Mouse (Mus musculus) embryo, embryonic 11.5 days (tissue): ENCODE results near the gene Fryl.
"Not testable (repeated sequence)": the region's sequence is repeated elsewhere in the genome, so short reads cannot be mapped to it uniquely, and the experiment has no call there.

Source experiments
- DNase-seq: peaks from one replicate; pipeline ENCODE4 v3.0.0-alpha.2; 2012; ENCODE audit warnings: low read depth, low spot score

Gene Fryl

DNA sequence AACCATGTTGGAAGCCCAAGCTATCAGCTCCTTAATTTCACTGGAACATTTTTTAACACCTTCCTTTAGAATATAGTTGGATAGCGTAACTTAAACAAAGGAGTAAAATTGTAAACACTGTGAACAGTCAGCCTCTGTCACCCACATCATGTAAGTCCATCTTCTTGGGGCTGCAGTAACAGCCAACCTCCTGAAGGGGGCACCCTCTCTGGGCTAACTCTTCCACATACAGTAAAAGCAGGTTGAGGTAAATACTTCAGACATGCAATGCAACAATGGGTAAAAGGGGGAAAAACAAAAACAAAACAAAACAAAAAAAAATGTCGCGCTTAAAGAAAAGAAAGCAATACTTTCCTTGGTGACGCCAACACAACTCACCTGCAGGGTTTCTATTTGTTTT is 141.5 kb downstream of the Fryl start:
- no peak for DNase-seq

DNA sequence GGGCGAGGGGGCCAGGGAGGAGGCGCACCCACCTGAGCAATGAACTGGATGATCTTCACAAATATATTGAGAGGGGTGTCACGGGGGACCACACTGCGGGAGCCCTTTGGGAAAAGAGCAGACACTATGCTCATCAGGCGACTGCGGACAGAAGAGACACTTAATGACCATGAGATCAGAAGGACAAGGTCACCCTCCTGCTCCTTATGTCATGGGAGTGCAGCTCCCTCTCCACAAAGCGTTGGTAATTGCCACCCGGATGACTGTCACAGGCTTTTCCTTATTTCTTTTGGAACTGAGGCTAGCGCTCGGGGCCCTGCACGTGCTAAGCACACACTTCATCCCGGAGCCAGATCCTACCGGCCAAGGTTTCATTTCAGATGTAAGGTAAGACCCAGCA is 144.1 kb downstream of the Fryl start:
- DNase-seq: no peak

DNA sequence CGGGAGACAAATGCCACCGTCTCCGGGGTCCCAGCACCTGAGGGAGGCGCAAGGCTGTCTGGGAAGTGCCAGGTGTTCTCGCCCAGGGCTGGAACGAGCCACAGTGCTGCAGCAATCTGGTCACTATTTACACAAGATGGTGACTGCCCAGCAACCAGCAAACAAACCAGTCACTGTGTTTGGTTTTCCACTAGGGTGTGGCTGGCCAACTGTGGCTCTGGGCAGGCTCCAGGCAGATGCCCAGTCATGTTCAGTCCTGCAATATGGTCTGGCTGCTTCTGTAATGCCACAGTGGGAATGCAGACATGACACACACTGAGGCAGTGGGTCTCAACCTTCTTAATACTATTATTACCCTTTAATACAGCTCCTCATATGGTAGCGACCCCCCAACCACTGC is 152.8 kb downstream of the Fryl start:
- no peak for DNase-seq

DNA sequence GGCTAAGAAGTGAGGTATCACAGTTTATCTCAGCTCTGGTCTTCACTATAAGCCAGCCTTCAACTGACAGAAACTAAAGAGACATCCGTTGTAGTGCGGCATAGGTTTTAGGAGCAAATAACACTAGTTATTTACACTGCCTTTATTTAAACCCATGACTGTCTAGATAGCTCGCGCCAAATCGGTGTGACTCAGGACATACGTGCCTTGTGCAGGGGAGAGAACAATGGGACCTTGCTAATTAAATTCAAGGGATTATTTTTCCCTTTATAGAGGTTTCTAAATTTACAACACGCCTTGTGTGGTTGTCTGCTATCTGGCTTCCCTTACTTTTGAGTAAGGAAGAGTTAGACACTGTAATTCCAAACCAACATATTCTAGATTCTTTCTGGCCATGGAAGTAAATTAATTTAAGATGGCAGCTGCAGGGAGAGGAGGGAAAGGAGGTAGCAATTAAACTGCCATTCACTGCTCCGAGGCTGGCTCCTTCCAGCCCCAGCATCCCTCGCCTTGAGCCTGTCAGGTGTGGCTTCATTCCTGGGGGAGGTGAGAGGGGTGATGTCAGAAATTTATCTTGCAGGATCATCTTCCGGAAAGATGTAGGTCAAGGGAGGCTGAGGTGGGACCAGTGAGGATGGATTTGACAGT is 154.0 kb downstream of the Fryl start:
- no peak for DNase-seq

DNA sequence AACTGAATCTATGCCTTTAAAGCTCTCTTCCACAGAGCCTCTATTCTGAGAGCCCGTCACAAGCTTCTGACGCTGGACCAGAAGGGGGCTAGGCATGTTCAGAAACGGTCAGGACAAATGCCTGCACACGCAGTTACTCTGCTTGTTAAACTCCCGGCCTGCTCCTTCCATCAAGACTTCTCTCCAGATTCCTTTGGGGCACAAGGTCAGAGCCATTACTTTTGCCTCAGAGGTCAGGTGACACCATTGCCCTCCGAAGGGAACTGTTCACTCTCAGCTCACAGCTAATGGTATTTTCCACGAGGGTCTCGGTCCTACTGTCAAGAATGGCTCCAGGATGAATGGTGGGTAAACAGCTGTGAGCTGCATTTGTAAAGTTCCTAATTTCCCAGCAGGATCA is 164.2 kb downstream of the Fryl start:
- DNase-seq: peak; percentile 14

DNA sequence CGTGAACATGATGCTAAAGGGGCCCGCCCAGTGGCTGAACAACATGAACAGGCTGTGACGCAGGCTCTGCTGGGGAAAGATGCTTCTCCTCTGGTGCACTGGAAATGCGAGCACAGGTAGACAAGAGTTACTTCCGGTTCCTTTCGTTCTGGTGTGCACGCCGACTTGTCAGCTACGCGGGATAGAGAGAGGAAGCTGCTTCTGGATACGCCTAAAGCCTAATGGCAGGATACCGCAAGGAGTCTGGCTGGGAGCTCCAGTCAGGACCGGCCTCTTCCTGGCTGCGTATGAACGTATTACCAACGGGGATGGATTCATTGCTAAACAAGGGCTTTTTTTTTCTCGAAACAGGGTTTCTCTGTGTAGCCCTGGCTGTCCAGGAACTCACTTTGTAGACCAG is 167.3 kb downstream of the Fryl start:
- no peak for DNase-seq

DNA sequence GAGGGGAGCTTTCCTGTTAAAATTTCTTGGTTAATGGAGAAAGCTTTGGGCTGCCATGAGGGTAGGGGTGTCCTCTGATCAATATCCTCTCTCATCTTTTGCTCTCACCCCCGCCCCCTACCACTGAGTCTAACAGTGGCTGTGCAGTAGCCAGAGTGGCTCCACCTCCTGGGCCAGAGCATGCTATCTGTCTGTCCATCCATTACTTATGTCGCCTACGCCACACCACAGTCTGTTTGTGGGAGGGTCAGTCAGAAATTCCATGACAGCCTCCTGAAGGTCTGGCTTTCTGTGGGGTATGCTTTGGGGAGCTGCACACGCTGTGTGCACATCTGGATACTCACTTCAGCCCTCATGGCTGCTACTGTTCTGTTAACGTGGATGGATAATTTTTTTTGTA is 174.9 kb downstream of the Fryl start:
- no peak for DNase-seq

DNA sequence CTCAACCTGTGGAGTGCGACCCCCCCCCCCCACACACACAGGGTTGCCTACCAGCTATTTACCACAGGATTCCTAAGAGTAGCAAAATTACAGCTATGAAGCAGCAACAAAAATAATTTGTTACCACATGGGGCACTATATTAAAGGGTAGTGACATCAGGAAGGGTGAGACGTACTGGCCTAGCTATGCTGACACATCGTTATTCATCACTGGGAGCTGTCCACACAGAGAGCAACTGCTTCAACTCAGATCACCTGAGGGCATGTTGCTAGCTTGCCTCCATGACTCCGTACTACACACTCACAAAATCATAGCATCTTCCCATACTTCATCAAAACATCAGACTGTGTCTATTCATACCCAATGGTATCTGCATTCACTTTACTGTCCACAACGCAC is 176.6 kb downstream of the Fryl start:
- DNase-seq: no peak

DNA sequence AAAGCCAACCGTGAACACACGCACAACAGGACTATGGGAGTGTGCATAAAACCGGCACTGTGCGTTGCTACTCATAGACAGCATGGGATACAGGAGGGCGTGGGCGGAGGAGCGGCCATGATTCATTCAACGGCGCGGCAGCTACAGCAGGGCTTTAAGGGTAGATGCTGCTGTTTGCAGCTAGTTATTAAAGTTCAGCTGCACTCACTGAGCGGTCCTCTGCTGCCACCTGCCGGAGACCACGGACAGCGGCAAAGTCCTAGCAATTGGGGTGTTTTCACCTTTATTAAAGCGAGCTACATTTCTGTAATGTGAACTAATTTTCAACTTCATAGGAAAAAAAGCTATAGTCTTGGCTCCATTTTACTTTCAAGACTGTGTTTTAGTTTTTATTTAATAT is 185.1 kb downstream of the Fryl start:
- peak; percentile 67 for DNase-seq

DNA sequence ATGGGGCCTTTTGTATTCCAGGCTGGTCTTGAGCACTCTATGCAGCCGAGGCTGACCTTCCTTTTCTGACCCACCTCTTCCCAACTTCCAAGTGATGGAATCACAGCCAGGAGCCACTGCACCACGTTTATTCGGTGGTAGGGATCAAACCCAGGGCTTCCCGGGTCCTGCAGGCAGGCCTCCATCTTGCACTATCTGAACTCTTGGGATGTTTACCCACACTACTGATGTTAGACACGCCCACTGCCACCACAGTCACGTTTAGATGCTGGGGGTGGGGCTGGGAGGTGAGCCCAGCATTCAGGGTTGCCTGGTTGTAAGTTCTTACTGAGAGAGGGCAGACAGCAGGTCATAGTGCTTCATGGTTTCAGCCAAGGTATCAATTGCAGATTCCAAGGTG is 189.5 kb downstream of the Fryl start:
- DNase-seq: no peak

DNA sequence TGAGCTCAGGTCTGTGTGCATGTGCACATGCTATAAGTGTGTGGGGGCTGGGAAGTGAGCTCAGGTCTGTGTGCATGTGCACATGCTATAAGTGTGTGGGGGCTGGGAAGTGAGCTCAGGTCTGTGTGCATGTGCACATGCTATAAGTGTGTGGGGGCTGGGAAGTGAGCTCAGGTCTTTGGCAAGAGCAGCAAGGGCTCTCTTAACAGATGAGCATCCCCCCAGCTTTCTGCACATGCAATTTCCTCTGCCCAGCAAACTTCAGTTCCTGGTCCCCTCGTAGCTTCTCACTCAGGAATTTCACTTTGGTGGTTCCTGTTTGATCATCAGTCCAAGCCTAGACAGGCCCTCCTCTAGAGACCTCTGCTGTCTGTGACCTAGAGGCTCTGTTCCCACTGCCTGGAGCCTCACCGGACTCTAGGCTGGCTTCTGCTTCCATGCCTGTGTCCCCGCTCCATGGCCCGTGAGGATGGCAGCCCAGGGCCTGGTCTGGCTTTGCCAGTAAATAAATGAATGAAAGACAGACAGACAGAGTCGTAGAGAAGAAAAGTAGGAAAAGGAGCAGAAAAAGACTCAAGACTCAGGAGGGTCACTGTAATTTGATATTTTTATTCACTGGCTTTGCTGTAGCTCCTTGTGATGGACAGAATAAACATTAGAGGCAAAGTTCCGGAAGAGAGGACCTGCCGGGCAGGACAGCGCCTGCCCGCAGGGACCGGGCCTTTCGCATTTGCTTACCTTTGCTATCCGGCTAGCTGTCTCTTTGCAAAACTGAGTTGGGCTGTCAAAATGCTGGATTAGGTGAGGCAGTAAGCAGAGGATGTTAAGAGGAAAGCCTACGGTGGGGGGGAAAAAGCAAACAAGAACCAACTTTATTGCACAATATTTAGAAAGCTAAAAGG is 192.4 kb downstream of the Fryl start:
- DNase-seq: no peak

DNA sequence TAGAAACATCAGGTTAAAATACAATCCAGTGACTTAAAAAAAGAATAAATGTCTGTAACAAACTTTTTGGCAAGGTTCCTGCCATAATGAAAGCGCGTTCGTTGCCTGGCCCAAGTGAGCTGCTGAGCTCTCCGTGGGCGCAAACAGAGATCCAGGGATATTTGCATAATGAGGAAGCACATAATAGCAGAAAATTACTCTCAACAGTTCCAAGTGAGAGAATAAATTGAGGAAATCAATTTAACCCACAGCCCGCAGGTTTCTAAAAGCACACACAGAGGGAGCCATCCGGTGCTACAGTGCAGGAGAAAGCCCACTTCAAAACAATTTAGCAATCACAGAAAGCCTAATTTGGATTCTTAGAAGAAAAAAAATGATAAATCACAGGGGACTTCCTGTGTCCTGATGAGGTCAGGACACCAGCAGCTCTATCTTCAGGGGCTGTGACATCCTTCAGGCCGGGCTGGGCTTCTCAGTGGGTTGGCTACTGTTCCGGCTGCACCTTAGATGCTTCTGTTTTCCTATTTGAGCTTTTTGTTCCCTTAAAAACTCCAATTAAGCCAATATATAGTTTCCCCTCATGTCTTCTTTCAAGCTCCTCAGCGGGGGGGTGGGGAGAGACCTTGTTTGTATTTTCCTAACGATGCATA is 194.8 kb downstream of the Fryl start:
- DNase-seq: no peak

DNA sequence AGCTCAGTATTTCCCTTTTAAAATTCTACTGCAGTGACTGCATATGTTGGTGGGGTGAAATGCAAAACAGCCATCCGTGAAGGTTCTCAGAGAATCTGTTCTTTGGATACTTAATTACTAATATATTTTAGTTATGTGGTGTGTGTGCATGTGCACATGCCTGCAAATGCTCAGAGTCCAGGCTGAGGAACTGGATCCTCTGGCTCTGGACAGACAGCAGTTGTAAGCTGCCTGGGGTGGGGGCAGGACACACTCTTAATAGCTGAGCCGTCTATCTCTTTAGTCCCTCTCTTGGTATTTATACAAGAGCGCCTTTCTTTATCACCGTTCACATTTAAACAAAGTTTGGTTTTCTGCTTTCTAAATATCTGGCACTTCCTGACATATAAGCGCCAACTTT is 199.5 kb downstream of the Fryl start:
- no peak for DNase-seq

DNA sequence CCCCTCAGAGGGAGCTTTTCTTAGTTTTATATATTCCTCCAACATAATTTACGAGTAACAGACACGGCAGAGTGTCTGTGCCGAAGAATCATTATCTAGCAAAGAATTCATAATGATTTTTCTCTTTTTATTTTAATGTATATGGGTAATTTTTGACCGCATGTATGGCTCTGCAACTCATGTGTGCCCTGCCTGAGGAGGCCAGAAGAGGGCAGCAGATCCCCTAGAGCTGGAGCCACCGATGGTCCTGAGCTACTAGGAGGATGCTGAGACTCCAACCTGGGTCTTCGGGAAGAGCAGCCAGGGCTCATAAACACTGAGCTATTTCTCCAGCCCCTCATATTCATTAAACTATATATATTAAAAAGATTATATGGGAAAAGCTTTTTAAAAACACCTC is 200.0 kb downstream of the Fryl start:
- DNase-seq: no peak

DNA sequence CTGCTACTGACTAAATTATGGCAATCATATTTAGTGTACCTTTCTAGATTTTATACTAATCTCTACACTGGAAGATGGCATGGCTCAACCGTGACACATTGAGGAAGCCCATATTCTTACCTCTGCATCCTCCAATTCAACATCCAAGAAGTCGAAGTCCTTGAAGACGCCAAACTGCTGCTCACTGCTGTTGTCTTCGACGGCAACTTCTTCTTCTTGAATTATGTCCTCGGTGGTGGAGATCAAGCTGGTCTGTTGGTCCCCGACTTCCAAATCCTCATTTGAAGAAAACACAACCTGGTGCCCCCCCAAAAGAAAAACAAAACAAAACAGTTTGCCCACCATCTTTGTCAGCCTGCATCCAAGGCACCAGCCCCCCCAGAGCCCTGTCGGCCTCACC is 202.5 kb downstream of the Fryl start:
- no peak for DNase-seq

DNA sequence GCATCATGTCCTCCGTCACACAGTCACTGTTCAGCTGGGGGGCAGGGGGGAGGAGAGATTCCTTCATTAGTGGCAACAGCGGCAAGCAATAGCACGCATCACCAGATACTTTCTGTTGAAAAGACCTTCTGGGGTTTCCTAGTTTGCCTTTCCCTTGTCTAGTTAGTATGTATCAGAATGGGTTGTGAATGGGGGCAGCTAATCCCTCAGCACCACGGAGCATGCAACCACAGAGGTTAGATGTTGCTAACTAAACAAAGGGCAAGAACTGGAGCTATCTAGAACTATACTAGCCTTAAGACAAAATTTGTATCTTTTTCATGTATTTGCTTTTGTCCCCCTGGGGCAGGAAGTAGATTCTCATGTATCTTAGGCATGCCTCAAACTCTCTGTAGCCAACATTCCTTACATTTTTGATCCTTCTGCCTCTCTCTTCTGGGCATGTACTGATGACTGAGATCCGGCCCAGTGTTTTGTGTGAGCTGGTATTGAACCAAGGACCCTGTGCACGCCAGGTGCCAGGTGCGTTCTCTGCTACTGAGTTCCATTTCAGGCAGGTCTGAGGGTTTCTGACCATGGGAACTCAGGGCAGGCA is 208.7 kb downstream of the Fryl start:
- DNase-seq: no peak

DNA sequence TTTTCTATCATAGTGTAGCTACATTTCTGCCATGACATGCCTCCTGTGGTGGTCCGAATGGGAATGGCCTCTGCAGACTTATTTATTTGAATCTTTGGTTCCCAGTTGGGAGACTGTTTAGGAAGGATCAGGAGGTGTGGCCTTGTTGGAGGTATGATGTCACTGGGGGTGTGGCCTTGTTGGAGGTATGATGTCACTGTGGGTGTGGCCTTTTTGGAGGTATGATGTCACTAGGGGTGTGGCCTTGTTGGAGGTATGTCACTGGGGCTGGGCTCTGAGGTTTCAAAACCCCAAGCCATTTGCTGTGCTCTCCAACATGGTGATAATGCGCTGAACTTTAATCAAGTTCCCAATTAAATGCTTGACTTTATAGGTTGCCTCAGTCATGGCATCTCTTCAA is 212.4 kb downstream of the Fryl start:
- no peak for DNase-seq

DNA sequence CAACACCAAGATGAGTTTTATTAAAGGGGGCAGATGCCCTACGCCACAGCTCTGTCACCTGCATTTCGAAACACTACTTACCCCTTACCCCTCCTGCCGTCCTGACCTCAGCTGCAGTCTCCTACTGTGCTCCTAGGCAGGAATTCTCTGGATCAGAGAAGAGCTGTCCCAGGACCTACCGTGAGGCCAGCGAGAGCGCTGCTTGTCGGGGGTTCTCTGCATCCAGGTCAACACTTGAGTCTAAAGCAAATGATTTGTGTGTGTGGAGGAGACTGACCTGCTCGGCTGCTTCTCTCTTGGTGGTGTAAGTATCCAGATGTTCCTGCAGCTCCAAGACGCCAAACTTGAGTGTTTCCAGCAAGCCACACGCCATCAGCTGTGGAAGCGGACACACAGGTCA is 223.9 kb downstream of the Fryl start:
- no peak for DNase-seq

DNA sequence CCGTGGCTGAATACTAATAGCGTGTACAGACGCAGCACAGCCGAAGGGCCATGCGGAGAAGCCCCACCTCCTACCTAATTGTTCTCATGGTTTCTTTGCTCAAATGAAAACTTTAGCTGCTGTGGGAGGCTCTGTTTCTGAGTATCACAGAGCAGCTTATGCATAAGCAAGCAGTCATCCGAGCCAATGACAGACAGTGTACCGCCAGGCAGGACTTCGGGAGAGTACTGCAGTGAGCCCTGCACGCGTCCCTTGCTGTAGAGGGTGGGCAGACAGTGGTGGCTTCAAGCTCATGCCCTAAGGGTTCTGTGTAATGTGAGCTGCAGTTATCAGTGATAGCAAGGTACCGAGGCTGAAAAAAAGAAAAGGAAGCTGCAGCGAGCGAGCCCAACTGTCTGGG is 227.8 kb downstream of the Fryl start:
- no peak for DNase-seq

DNA sequence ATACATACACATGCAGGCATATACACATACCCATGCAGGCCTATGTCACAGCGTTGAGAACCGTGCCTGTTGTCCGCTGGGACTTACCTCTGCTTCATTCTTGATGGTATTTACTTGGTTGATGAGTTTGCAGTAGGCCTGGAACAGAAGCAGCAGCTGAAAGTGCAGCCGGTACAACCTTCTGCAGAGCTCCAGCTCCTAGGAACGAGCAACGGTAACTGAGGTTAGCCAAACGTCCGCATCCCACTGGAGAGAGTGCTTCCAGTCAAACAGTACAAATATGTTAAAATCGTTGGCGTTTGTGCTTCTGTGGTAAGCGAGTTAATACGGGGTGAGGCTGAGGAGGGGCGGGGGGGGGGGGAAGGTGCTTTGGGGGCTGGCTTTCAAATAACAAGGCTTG is 232.6 kb downstream of the Fryl start:
- DNase-seq: no peak

DNA sequence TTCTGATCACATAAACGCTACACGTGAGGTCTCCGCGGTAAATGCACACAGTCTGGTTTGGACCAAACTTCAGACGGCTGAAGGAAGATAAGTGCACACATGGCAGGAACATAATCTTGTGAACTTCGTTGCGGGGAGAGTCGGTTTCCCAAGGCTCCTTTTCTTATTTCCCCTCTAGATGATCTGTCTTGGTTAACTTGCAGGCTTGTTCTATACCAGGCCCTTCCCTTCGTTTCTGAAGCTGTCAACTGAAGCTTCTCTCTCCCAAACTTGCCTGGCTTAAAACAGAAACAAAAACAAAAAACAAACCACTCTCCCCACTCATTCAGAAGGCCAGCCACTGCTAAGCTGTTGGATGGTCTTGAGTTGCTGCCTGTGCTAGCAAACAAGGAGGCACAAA is 241.7 kb downstream of the Fryl start:
- DNase-seq: no peak

DNA sequence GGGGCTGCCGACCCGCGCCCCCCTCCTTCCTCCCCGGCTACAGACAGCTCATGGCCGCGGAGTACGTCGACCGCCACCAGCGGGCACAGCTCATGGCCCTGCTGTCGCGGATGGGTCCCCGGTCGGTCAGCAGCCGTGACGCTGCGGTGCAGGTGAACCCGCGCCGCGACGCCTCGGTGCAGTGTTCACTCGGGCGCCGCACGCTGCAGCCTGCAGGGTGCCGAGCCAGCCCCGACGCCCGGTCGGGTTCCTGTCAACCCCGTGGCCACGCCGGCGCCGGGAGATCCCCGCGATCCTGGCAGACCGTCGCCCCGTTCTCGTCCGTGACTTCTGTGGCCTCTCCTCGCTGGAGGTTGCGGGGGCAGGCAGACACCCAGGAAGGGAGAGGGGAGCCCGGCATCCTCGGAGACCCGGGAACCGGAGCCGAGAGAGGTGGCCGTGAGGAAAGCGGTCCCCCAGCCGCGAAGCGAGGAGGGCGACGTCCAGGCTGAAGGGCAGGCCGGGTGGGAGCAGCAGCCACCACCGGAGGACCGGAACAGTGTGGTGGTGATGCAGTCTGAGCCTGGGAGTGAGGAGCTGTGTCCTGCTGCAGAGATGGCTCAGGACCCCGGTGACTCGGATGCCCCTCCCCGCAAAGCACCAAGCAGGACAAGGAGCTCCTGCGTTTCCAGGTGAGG is 242.7 kb downstream of the Fryl start:
- DNase-seq: not testable (repeated sequence)
